Mouse (Mus musculus) skeletal muscle tissue, adult 2 months (tissue): ENCODE results near the gene Dhrs1.

Experiments used
- DNase-seq: peaks from one replicate; pipeline ENCODE4 v3.0.0-alpha.2; 2012; ENCODE audit warnings: low read depth, low spot score

Dhrs1 gene

GRCm38 (mm10) chr14:55763166-55763565 lies 17.7 kb upstream of the Dhrs1 start:
- DNase-seq: no peak

GRCm38 (mm10) chr14:55762001-55762821 lies 16.7 kb upstream of the Dhrs1 start:
- DNase-seq: no peak

GRCm38 (mm10) chr14:55761163-55761562 lies 15.7 kb upstream of the Dhrs1 start, which contains the start of gene Ltb4r2:
Ltb4r2 (plus strand) TSS chr14:55761428.
- DNase-seq: no peak

- peak; percentile 58 for DNase-seq
Observed at GRCm38 (mm10) chr14:55760156-55760555, 14.7 kb upstream of the Dhrs1 start.

- DNase-seq: no peak
Observed at GRCm38 (mm10) chr14:55758363-55758784, 12.9 kb upstream of the Dhrs1 start, which contains the start of gene Cideb. Cideb (minus strand) TSS chr14:55758458.

- no peak for DNase-seq
Observed at GRCm38 (mm10) chr14:55757566-55757965, 12.1 kb upstream of the Dhrs1 start.

- no peak for DNase-seq
Observed at GRCm38 (mm10) chr14:55747051-55747847, 1.8 kb upstream of the Dhrs1 start.

GRCm38 (mm10) chr14:55745861-55746237 lies 359 bp upstream of the Dhrs1 start:
- DNase-seq: no peak

GRCm38 (mm10) chr14:55743711-55744110 lies 1.8 kb downstream of the Dhrs1 start:
- peak; percentile 80 for DNase-seq

- no peak for DNase-seq
Observed at GRCm38 (mm10) chr14:55737086-55737687, 8.3 kb downstream of the Dhrs1 start.

- no peak for DNase-seq
Observed at GRCm38 (mm10) chr14:55735758-55736157, 9.7 kb downstream of the Dhrs1 start.

GRCm38 (mm10) chr14:55735334-55735733 lies 10.2 kb downstream of the Dhrs1 start:
- DNase-seq: no peak

- no peak for DNase-seq
Observed at GRCm38 (mm10) chr14:55734869-55735268, 10.6 kb downstream of the Dhrs1 start.

- no peak for DNase-seq
Observed at GRCm38 (mm10) chr14:55733889-55734288, 11.6 kb downstream of the Dhrs1 start.

GRCm38 (mm10) chr14:55730531-55731032 lies 14.9 kb downstream of the Dhrs1 start:
- no peak for DNase-seq

- DNase-seq: no peak
Observed at GRCm38 (mm10) chr14:55730116-55730515, 15.4 kb downstream of the Dhrs1 start.

- DNase-seq: no peak
Observed at GRCm38 (mm10) chr14:55727889-55728685, 17.4 kb downstream of the Dhrs1 start.

GRCm38 (mm10) chr14:55726261-55726660 lies 19.2 kb downstream of the Dhrs1 start:
- no peak for DNase-seq

- DNase-seq: peak; percentile 52
Observed at GRCm38 (mm10) chr14:55724411-55724871, 21.0 kb downstream of the Dhrs1 start.

GRCm38 (mm10) chr14:55723433-55723832 lies 22.1 kb downstream of the Dhrs1 start:
- no peak for DNase-seq

- no peak for DNase-seq
Observed at GRCm38 (mm10) chr14:55722438-55722945, 23.0 kb downstream of the Dhrs1 start.
